Mouse (Mus musculus): ENCODE measurements around the gene Gfi1b.

- TF ChIP-seq CTCF (IDR thresholded peaks at IDR 0.05; ENCODE audit: low read depth) = no peak
- no peak for TF ChIP-seq EP300 (IDR thresholded peaks at IDR 0.05; ENCODE audit: low read depth)
Observed at GRCm38 (mm10) chr2:28563303-28563702, 58.5 kb downstream of the Gfi1b start, which contains the start of gene Cel.
